Mouse (Mus musculus) stomach, embryonic 14.5 days (tissue): ENCODE results near the gene Dcps. TPM values are rescaled to one million over a fixed set of nuclear protein-coding genes. Genes with fewer than 3 reads are reported as not detected.
"Not testable (repeated sequence)": the region's sequence is repeated elsewhere in the genome, so short reads cannot be mapped to it uniquely, and the experiment has no call there.

Source experiments
- ATAC-seq: fragments of 200-750 bp; cut with Nextera tagmentation; 2 replicates; pipeline ENCODE4 v1.8.0; 2017; ENCODE audit warnings: low read depth, moderate TSS enrichment; ENCODE audit not compliant: insufficient number of reproducible peaks, insufficient read depth, low FRiP score
- H3K27ac ChIP-seq: fragments of 300-500 bp; sonication (generic); 2 replicates; pipeline ENCODE4 v1.5.1; 2014; ENCODE audit warnings: mild to moderate bottlenecking, low read length, moderate library complexity, mixed read lengths
- H3K27me3 ChIP-seq: fragments of 300-500 bp; sonication (generic); 2 replicates; pipeline ENCODE4 v1.6.1; 2014; ENCODE audit warnings: low read length, control low read depth, mixed read lengths; ENCODE audit not compliant: control insufficient read depth, insufficient read depth
- H3K36me3 ChIP-seq: fragments of 300-500 bp; sonication (generic); 2 replicates; pipeline ENCODE4 v1.6.1; 2014; ENCODE audit warnings: mild to moderate bottlenecking, control low read depth, low read length, moderate library complexity, mixed read lengths; ENCODE audit not compliant: control insufficient read depth, insufficient read depth
- H3K4me1 ChIP-seq: fragments of 300-500 bp; sonication (generic); 2 replicates; pipeline ENCODE4 v1.6.1; 2014; ENCODE audit warnings: low read length, control low read depth, mixed read lengths; ENCODE audit not compliant: control insufficient read depth, insufficient read depth
- H3K4me2 ChIP-seq: fragments of 300-500 bp; sonication (generic); replicated peaks from 2 replicates; pipeline ENCODE4 v1.6.1; 2014; ENCODE audit warnings: low read depth, low read length, control low read depth
- H3K4me3 ChIP-seq: fragments of 300-500 bp; sonication (generic); 2 replicates; pipeline ENCODE4 v1.5.1; 2014; ENCODE audit warnings: low read depth, low read length, control low read depth
- H3K9ac ChIP-seq: fragments of 300-500 bp; sonication (generic); replicated peaks from 2 replicates; pipeline ENCODE4 v1.6.1; 2014; ENCODE audit warnings: low read depth, mild to moderate bottlenecking, control low read depth, low read length, moderate library complexity, mixed read lengths
- H3K9me3 ChIP-seq: fragments of 300-500 bp; sonication (generic); 2 replicates; pipeline ENCODE4 v1.6.1; 2016; ENCODE audit warnings: low read depth, low read length, control low read depth; ENCODE audit not compliant: control insufficient read depth
- WGBS: fragments of 180-500 bp; shearing (Covaris S2); extraction: QIAGEN DNeasy Blood & Tissue Kit; methylation state at CpG from one replicate; pipeline ENCODE4 v1.1.7; 2014; 5-methylcytosine and 5-hydroxymethylcytosine counted together
- polyA plus RNA-seq: library from polyadenylated mRNA; unstranded; fragments of >200 nt; fragmentation: Nextera tagmentation; extraction: Ambion mirVana; gene quantifications from 2 replicates; pipeline ENCODE4 v1.2.1, GENCODE M21; 2014

The Dcps gene
- polyA plus RNA-seq, 1 experiment from 2014 or later, result 77.2 TPM

DNA sequence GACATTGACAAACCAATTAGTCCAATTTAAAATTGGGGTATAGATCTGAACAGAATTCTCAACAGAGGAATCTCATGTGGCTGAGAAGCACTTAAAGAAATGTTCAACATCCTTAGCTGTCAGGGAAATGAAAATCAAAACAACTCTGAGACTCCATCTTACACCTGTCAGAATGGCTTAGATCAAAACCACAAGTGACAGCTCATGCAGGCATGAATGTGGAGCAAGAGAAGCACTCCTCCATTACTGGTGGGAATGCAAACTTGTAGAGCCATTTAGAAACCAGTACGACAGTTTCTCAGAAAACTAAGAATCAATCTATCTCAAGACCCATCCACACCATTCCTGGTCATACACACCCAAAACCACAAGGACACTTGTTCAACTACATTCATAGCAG lies 22.9 kb downstream of the Dcps start:
- Histone ChIP-seq H3K27ac (no peak overlapping the region), H3K27me3 (no peaks in the 10 kb centered on the region), H3K9me3 (no peaks in the 10 kb centered on the region), H3K9ac (no peak overlapping the region), H3K4me1 (peaks cover 5% of the 10 kb centered on the region; the same call in 1 of the 2 replicates), H3K4me2 (no peak overlapping the region), H3K36me3 (no peaks in the 10 kb centered on the region), H3K4me3 (no peak overlapping the region)
- WGBS, result 76% methylated on average over 1 of the region's 1 CpGs
- ATAC-seq, result no peak

DNA sequence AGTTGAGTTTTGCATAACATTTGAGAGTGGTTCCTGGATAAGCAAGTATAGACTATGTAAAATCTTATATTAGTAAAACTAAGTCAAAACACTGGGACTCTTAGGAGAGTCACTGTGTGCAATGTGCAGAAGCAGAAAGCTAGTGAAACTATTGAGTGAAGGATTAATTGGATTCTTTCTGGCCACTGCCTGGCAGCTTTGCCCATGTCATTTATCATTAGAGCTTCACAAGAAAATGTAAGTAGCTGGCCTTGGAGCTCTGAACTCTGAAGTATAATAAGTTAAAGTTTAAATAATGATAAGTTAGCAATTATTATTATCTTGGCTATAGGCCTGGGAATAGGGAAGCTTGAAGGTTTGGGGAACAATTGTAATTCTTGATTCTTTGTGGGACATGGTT lies 27.0 kb downstream of the Dcps start:
- H3K27me3 ChIP-seq, H3K9me3 ChIP-seq, H3K36me3 ChIP-seq, H3K9ac ChIP-seq, H3K4me3 ChIP-seq, H3K4me1 ChIP-seq, H3K27ac ChIP-seq, ATAC-seq, H3K4me2 ChIP-seq: not testable (repeated sequence)

DNA sequence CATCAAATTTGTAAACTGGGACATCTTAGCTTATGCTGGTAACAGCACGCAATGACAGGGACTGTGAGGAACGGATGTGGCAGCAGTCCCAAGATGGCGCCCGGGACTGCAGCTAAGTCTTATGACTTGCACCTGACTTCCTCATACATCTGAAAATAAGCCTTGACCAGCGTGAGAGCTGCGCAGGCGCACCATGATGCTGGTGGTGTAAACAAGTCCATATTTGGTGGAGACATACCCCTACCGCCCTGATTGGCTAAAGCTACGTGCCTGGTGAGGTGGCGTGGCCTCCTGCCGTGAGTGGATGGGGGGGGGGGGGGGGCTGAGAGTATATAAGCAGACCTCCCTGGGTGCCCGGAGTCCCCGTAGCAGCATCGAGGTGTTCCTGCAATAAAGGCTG lies 28.6 kb downstream of the Dcps start:
- not testable (repeated sequence) for H3K4me2 ChIP-seq, H3K36me3 ChIP-seq, H3K4me3 ChIP-seq, H3K27me3 ChIP-seq, H3K27ac ChIP-seq, H3K9ac ChIP-seq, ATAC-seq, H3K4me1 ChIP-seq, H3K9me3 ChIP-seq
- 94% methylated on average over 14 of the region's 14 CpGs for WGBS

DNA sequence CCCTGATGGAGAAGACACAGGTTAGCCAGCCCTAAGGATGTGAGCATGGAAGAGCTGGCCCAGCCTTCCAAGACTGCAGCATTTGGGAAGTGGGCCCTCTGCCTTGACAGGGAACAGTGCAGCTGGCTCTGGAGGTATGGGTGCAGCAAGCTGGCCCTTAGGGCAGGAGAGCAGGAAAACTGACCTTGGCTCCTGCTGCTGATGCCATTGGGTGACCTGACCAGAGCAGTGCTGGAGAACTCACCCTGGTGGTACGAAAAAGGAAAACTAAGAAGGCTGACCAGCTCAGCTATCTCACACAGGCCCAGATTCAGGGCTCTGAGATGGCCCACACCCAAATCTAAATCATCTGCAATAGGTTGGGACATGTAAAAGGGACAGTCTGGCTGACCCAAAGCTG lies 30.0 kb downstream of the Dcps start:
- H3K27me3 ChIP-seq, result no peaks in the 10 kb centered on the region
- no peak for ATAC-seq
- H3K9ac ChIP-seq, result no peak overlapping the region
- no peak overlapping the region for H3K4me2 ChIP-seq
- H3K27ac ChIP-seq, result no peak overlapping the region
- 77% methylated on average over 1 of the region's 1 CpGs for WGBS
- no peak overlapping the region for H3K4me3 ChIP-seq
- H3K36me3 ChIP-seq, result no peaks in the 10 kb centered on the region
- 0 out of 2 replicates have a peak, but pooled peaks cover 5% of the 10 kb centered on the region for H3K4me1 ChIP-seq
- no peaks in the 10 kb centered on the region for H3K9me3 ChIP-seq

DNA sequence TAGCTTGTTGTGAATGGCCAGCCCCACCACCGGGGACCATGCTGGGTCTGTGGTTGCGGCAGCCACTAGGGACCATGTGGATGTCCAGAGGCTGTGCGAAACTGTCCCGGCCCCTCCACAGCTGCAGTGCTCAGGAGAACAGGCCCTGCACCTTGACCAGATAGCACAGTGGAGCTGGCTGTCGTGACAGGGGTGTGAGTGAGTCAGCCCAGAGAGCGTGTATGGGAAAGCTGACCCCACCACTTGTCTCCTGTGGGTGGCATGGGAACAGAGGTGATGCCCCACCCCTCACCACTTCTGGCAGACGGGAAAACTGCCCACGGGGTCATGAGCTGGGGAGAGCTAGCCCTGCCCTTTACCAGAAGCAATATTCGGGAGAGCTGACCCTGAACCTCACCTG lies 30.7 kb downstream of the Dcps start:
- Histone ChIP-seq H3K4me1 (0 out of 2 replicates have a peak, but pooled peaks cover 5% of the 10 kb centered on the region), H3K27me3 (no peaks in the 10 kb centered on the region), H3K4me2 (no peak overlapping the region), H3K9me3 (no peaks in the 10 kb centered on the region), H3K9ac (no peak overlapping the region), H3K27ac (no peak overlapping the region), H3K36me3 (no peaks in the 10 kb centered on the region), H3K4me3 (no peak overlapping the region)
- peak; percentile 47; the same call in 1 of the 2 replicates for ATAC-seq
- WGBS, result 78% methylated on average over 9 of the region's 9 CpGs

DNA sequence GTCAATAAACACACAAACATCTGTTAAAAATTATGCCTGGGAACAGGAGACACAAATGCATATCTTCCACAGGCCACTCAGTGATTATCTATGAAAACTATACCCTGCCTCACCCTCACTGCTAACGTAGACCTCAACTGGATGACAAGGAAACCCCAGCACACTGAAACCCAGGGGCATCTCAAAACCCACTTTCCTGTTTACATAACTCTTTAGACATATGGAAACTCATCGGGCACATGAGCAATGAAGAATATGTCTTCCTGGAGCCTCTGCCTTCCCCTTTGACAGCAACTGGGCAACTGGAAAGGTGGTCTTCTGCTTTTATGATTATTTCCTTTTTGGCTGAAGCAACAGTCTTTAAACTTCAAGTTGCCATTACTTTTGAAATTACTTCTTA lies 33.6 kb downstream of the Dcps start:
- Histone ChIP-seq H3K4me1 (no peaks in the 10 kb centered on the region), H3K27ac (no peak overlapping the region), H3K4me3 (no peak overlapping the region), H3K9ac (no peak overlapping the region), H3K4me2 (no peak overlapping the region), H3K9me3 (no peaks in the 10 kb centered on the region), H3K27me3 (no peaks in the 10 kb centered on the region), H3K36me3 (no peaks in the 10 kb centered on the region)
- WGBS, result 66% methylated on average over 2 of the region's 2 CpGs
- no peak for ATAC-seq

DNA sequence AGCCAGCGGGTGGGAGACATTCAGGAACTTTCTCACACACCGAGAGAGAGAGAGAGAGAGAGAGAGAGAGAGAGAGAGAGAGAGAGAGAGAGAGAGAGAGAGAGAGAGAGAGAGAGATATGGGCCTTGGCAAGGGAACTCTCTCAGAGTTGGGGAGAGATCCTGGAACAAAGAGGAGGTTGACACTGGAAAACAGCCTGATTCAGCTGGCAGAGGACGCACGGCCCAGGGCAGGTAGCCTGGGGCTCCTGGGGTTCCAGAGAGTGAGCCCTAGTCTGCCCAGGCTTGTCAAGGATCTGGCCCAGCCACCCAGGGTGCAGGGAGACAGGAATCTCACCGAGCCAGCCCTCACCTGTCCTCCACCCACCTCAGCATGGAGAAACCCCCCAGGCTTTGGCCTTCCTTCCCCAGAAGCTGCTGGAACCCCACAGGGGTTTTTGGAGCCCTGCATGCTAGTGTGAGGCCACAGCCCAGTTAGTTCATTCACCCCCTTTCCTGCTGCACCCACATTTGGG lies 36.6 kb downstream of the Dcps start:
- Histone ChIP-seq H3K4me3 (no peak overlapping the region), H3K9ac (no peak overlapping the region), H3K27ac (no peak overlapping the region), H3K27me3 (no peaks in the 10 kb centered on the region), H3K9me3 (no peaks in the 10 kb centered on the region), H3K4me1 (no peaks in the 10 kb centered on the region), H3K4me2 (no peak overlapping the region), H3K36me3 (no peaks in the 10 kb centered on the region)
- 77% methylated on average over 5 of the region's 5 CpGs for WGBS
- ATAC-seq, result no peak

DNA sequence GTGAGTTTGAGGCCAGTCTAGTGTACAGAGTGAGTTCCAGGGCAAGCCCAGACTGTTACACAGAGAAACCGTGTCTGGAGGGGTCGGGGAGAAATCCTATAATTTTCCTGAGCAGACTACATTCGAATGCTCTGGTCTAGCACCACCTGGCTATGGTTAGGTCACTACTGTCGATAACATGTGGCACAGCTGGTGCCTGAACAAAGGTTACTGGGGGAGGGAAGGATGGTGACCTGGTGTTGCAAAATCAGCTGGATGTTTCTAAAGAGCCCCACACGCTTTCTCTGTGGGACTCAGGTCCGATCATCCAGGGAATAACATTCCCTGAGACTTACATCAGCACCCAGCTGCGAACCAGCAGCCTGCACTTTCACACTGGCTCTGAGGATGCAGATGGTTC lies 37.8 kb downstream of the Dcps start:
- H3K27me3 ChIP-seq, result no peaks in the 10 kb centered on the region
- no peak overlapping the region for H3K9ac ChIP-seq
- no peak overlapping the region for H3K4me2 ChIP-seq
- H3K9me3 ChIP-seq, result no peaks in the 10 kb centered on the region
- no peak for ATAC-seq
- no peak overlapping the region for H3K4me3 ChIP-seq
- no peak overlapping the region for H3K27ac ChIP-seq
- H3K4me1 ChIP-seq, result no peaks in the 10 kb centered on the region
- WGBS, result 70% methylated on average over 7 of the region's 7 CpGs
- H3K36me3 ChIP-seq, result no peaks in the 10 kb centered on the region

DNA sequence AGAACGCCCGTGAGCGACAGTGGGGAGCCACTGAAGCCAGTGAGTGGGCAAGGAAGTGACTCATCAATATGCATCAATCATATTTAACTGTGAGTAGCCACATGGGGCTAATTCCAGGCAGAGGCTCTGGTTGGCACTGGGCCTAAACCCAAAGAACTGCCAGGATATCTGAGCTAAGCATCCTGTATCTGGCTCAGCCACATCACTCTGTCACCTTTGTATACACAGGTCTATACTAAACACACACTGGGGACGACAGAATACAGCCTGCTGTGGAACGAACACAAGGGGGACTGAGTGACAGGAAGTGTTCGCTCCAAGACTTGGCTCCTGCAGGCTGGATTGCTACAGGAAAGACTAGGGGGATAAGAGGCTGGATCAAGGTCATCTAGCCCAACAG lies 40.3 kb downstream of the Dcps start:
- Histone ChIP-seq H3K4me3 (no peak overlapping the region), H3K9ac (no peak overlapping the region), H3K4me2 (no peak overlapping the region), H3K27me3 (no peaks in the 10 kb centered on the region), H3K9me3 (no peaks in the 10 kb centered on the region), H3K4me1 (no peaks in the 10 kb centered on the region), H3K36me3 (no peaks in the 10 kb centered on the region), H3K27ac (no peak overlapping the region)
- no peak for ATAC-seq
- 63% methylated on average over 6 of the region's 6 CpGs for WGBS
